Mouse (Mus musculus) forebrain, postnatal 0 days (tissue): ENCODE data around the gene Nedd8. TPM values are rescaled to one million over a fixed set of nuclear protein-coding genes. Genes with fewer than 3 reads are reported as not detected.

Source experiments
- ATAC-seq: fragments of 200-750 bp; cut with Nextera tagmentation; 2 replicates; pipeline ENCODE4 v1.8.0; 2017; ENCODE audit warnings: mild to moderate bottlenecking, moderate library complexity
- DNase-seq: peaks from one replicate; pipeline ENCODE4 v3.0.0-alpha.2; 2015
- H3K27ac ChIP-seq: fragments of 300-500 bp; sonication (generic); 2 replicates; pipeline ENCODE4 v1.5.1; 2014; ENCODE audit warnings: low read depth, mild to moderate bottlenecking, antibody characterized with exemption, low read length, moderate library complexity, mixed read lengths
- H3K27me3 ChIP-seq: fragments of 300-500 bp; sonication (generic); 2 replicates; pipeline ENCODE4 v1.6.1; 2014; ENCODE audit warnings: mild to moderate bottlenecking, low read length, mixed read lengths; ENCODE audit not compliant: insufficient read depth
- H3K36me3 ChIP-seq: fragments of 300-500 bp; sonication (generic); 2 replicates; pipeline ENCODE4 v1.6.1; 2014; ENCODE audit warnings: mild to moderate bottlenecking, moderate library complexity; ENCODE audit not compliant: insufficient read depth
- H3K4me1 ChIP-seq: fragments of 300-500 bp; sonication (generic); 2 replicates; pipeline ENCODE4 v1.6.1; 2014; ENCODE audit warnings: antibody characterized with exemption; ENCODE audit not compliant: insufficient read depth
- H3K4me2 ChIP-seq: fragments of 300-500 bp; sonication (generic); 2 replicates; pipeline ENCODE4 v1.6.1; 2014; ENCODE audit warnings: low read depth, mild to moderate bottlenecking, moderate library complexity
- H3K4me3 ChIP-seq: fragments of 300-500 bp; sonication (generic); 2 replicates; pipeline ENCODE4 v1.5.1; 2014; ENCODE audit warnings: low read depth, low read length, mixed read lengths
- H3K9ac ChIP-seq: fragments of 300-500 bp; sonication (generic); 2 replicates; pipeline ENCODE4 v1.6.1; 2014; ENCODE audit warnings: mild to moderate bottlenecking
- H3K9me3 ChIP-seq: fragments of 300-500 bp; sonication (generic); 2 replicates; pipeline ENCODE4 v1.6.1; 2016; ENCODE audit warnings: low read length
- CTCF ChIP-seq: sonication (generic); IDR thresholded peaks from 2 replicates; pipeline ENCODE4 v1.5.1; 2016; ENCODE audit warnings: antibody characterized with exemption, control low read depth, low read depth
- WGBS: fragments of 180-500 bp; shearing (Covaris S2); extraction: QIAGEN DNeasy Blood & Tissue Kit; methylation state at CpG from one replicate; pipeline ENCODE4 v1.1.7; 2014; 5-methylcytosine and 5-hydroxymethylcytosine counted together
- polyA plus RNA-seq: library from polyadenylated mRNA; unstranded; fragments of >200 nt; fragmentation: Nextera tagmentation; extraction: Ambion mirVana; gene quantifications from 2 replicates; pipeline ENCODE4 v1.2.1, GENCODE M21; 2015
- total RNA-seq: library from RNA; depleted of rRNA; stranded (reverse); fragments of >200 nt; gene quantifications from 2 replicates; pipeline ENCODE4 v1.2.3, GENCODE M21; 2014

Nedd8 gene
- total and polyA plus RNA-seq, 2 experiments from 2014 or later, result 132 to 593 TPM

- peak; percentile 97 for ATAC-seq
- H3K27ac ChIP-seq, result peak within 1 kb of the TSS; percentile 78
- peak within 1 kb of the TSS; percentile 82 for H3K4me2 ChIP-seq
- H3K9ac ChIP-seq, result peak within 1 kb of the TSS; percentile 68
- 2% methylated on average over 33 of the region's 33 CpGs for WGBS
- H3K4me1 ChIP-seq, result no peaks in the 10 kb centered on the region
- no peaks in the 10 kb centered on the region for H3K9me3 ChIP-seq
- TF ChIP-seq CTCF, result no peak
- peak within 1 kb of the TSS; percentile 69 for H3K4me3 ChIP-seq
- peak; percentile 93 for DNase-seq
- H3K36me3 ChIP-seq, result peaks cover 64% of the 10 kb centered on the region
- no peaks in the 10 kb centered on the region for H3K27me3 ChIP-seq
Observed at GRCm38 (mm10) chr14:55635523-55636007, 36.4 kb downstream of the Nedd8 start, which contains the start of gene Ipo4. TSS of gene Ipo4 (minus strand) at chr14:55635957.

DNA sequence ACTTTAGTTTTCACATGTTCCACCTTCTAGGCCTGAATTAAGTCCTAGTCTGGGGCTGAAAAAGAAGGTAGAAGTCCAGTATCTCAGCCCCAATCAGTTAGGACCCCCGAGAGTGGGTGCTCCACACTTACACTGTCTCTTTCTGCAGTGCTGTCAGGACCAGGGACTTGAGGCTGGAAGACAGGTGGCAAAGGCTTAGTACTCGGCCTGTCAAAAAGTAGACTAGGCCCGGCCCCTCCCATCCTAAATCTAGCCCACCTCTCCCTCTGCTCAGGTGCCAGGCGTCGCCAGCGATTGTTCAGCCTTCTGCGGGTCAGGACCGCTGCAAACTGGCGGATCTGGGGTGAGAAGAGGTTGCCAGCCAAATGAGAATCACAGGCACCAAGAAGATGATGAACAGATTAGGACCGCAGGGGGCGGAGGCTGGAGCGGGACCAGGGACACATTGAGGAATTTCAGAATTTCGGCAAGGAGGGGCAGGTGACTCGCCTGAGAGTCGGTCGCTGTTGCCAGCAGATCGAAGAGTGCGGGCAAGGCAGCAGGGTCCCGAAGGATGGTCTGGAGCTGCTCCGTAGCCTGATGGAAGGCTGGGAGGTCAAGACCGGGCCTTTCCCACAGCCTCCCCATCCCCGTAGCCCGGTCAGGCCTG lies 36.9 kb downstream of the Nedd8 start:
- peak; percentile 45 for ATAC-seq
- Histone ChIP-seq H3K27me3 (no peaks in the 10 kb centered on the region), H3K4me3 (peak overlapping the region; percentile 69), H3K9me3 (no peaks in the 10 kb centered on the region), H3K4me1 (no peaks in the 10 kb centered on the region), H3K9ac (peak overlapping the region; percentile 68), H3K27ac (peak overlapping the region; percentile 78), H3K36me3 (peaks cover 64% of the 10 kb centered on the region), H3K4me2 (peak overlapping the region; percentile 82)
- DNase-seq, result no peak
- WGBS, result 4% methylated on average over 20 of the region's 23 CpGs
- TF ChIP-seq CTCF, result peak; percentile 18; the same call in 1 of the 2 replicates

DNA sequence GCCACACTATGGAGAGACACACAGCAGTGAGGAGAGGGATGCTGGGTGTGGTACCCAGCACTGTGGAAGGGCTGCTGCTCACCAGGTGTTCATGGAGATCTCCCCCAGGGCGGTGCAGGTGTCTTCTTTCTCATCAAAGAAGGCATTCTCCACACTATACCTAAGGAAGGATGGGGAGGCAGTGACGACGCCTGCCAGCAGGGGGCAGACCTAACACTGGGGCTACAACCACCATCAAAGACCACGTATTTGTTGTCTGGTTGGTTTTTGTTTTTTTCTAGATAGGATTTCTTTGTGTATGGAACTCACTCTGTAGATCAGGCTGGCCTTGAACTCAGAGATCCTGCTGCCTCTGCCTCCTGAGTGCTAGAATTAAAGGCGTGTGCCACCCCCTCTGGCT lies 42.6 kb downstream of the Nedd8 start:
- no peaks in the 10 kb centered on the region for H3K27me3 ChIP-seq
- no peak overlapping the region for H3K9ac ChIP-seq
- H3K27ac ChIP-seq, result no peak overlapping the region
- DNase-seq (no peak), ATAC-seq (no peak)
- no peaks in the 10 kb centered on the region for H3K9me3 ChIP-seq
- no peak overlapping the region for H3K4me3 ChIP-seq
- 56% methylated on average over 5 of the region's 5 CpGs for WGBS
- TF ChIP-seq CTCF, result peak; percentile 66
- H3K4me1 ChIP-seq, result no peaks in the 10 kb centered on the region
- H3K4me2 ChIP-seq, result no peak overlapping the region
- peaks cover 94% of the 10 kb centered on the region for H3K36me3 ChIP-seq

GRCm38 (mm10) chr14:55628077-55628827 lies 43.7 kb downstream of the Nedd8 start:
- DNase-seq, result no peak
- Histone ChIP-seq H3K27ac (no peak overlapping the region), H3K4me3 (no peak overlapping the region), H3K4me1 (no peaks in the 10 kb centered on the region), H3K27me3 (no peaks in the 10 kb centered on the region), H3K4me2 (no peak overlapping the region), H3K9me3 (no peaks in the 10 kb centered on the region), H3K36me3 (peaks cover 90% of the 10 kb centered on the region), H3K9ac (no peak overlapping the region)
- no peak for ATAC-seq
- TF ChIP-seq CTCF, result no peak
- WGBS, result 93% methylated on average over 27 of the region's 27 CpGs

GRCm38 (mm10) chr14:55618486-55619195 lies 53.3 kb downstream of the Nedd8 start:
- Histone ChIP-seq H3K27ac (no peak overlapping the region), H3K36me3 (no peaks in the 10 kb centered on the region), H3K4me1 (no peaks in the 10 kb centered on the region), H3K4me2 (peak overlapping the region; percentile 28), H3K9ac (no peak overlapping the region), H3K27me3 (no peaks in the 10 kb centered on the region), H3K4me3 (peak overlapping the region; percentile 18), H3K9me3 (no peaks in the 10 kb centered on the region)
- 51% methylated on average over 22 of the region's 22 CpGs for WGBS
- no peak for DNase-seq
- ATAC-seq, result peak; percentile 41; the same call in 1 of the 2 replicates
- TF ChIP-seq CTCF, result no peak

DNA sequence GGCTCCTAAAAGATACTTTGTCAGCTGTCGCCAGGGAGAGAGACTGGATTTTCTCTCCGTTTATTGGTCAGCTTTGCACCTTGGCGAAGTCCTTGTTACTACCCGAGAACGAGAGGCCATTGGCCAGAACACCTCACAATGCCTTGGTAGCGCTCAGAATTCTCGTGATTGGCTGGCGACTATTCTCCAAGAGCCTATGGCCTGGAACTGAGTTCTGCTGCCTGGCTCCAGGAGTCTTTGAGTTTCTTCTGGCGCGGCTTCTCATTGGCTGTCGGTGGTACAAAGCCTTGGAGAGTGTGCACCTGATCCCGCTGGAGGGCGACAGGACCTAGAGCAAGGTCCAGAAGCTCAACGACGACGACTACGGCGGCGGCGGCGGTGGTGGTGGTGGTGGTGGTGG lies 54.1 kb downstream of the Nedd8 start, which contains the start of gene Rec8:
TSS of gene Rec8 (plus strand) at position 216 of the 400 bp plus-strand sequence.
- no peak within 1 kb of the TSS for H3K9ac ChIP-seq
- WGBS, result 35% methylated on average over 21 of the region's 21 CpGs
- H3K4me2 ChIP-seq, result peak within 1 kb of the TSS; percentile 28
- TF ChIP-seq CTCF, result no peak; the same call in 1 of the 2 replicates
- no peak within 1 kb of the TSS for H3K27ac ChIP-seq
- no peaks in the 10 kb centered on the region for H3K4me1 ChIP-seq
- H3K9me3 ChIP-seq, result no peaks in the 10 kb centered on the region
- H3K36me3 ChIP-seq, result no peaks in the 10 kb centered on the region
- ATAC-seq (peak; percentile 84), DNase-seq (peak; percentile 51)
- H3K27me3 ChIP-seq, result no peaks in the 10 kb centered on the region
- peak within 1 kb of the TSS; percentile 18 for H3K4me3 ChIP-seq
